Mouse (Mus musculus): ENCODE results near the gene Lrrc73. TPM values are rescaled to one million over a fixed set of nuclear protein-coding genes. Genes with fewer than 3 reads are reported as not detected.

Gene Lrrc73
- total RNA-seq, 4 experiments from 2014 or later = 0.12 to 0.14 TPM; not detected in 2

- DNase-seq (ENCODE audit: low spot score) = no peak
These were observed 6.3 kb downstream of the Lrrc73 start for GRCm38 (mm10) chr17:46259675-46260074.

- no peak for DNase-seq (ENCODE audit: low spot score)
These were observed 8.9 kb downstream of the Lrrc73 start for GRCm38 (mm10) chr17:46262201-46262694.

- no peak for DNase-seq (ENCODE audit: low spot score)
These were observed 12.2 kb downstream of the Lrrc73 start for GRCm38 (mm10) chr17:46265502-46265901.

- peak; percentile 79 for DNase-seq (ENCODE audit: low spot score)
These were observed 12.7 kb downstream of the Lrrc73 start for GRCm38 (mm10) chr17:46265918-46266618.

GRCm38 (mm10) chr17:46266986-46267385 is 13.7 kb downstream of the Lrrc73 start:
- no peak for DNase-seq (ENCODE audit: low spot score)

- no peak for DNase-seq (ENCODE audit: low spot score)
These were observed 14.2 kb downstream of the Lrrc73 start for GRCm38 (mm10) chr17:46267511-46267910.

- DNase-seq (ENCODE audit: low spot score) = no peak
These were observed 14.8 kb downstream of the Lrrc73 start for GRCm38 (mm10) chr17:46268026-46268720.

- peak; percentile 66 for DNase-seq (ENCODE audit: low spot score)
These were observed 16.6 kb downstream of the Lrrc73 start for GRCm38 (mm10) chr17:46269771-46270534.

GRCm38 (mm10) chr17:46272058-46272457 is 18.7 kb downstream of the Lrrc73 start:
- no peak for DNase-seq (ENCODE audit: low spot score)

- DNase-seq (ENCODE audit: low spot score) = peak; percentile 61
These were observed 19.3 kb downstream of the Lrrc73 start for GRCm38 (mm10) chr17:46272675-46273074.

GRCm38 (mm10) chr17:46273803-46274236 is 20.5 kb downstream of the Lrrc73 start:
- DNase-seq (ENCODE audit: low spot score) = no peak

GRCm38 (mm10) chr17:46274465-46274864 is 21.1 kb downstream of the Lrrc73 start:
- no peak for DNase-seq (ENCODE audit: low spot score)

GRCm38 (mm10) chr17:46275034-46275433 is 21.7 kb downstream of the Lrrc73 start:
- no peak for DNase-seq (ENCODE audit: low spot score)

GRCm38 (mm10) chr17:46275506-46275905 is 22.2 kb downstream of the Lrrc73 start:
- no peak for DNase-seq (ENCODE audit: low spot score)

- DNase-seq (ENCODE audit: low spot score) = no peak
These were observed 24.3 kb downstream of the Lrrc73 start for GRCm38 (mm10) chr17:46277586-46277985.

- DNase-seq (ENCODE audit: low spot score) = no peak
These were observed 24.9 kb downstream of the Lrrc73 start for GRCm38 (mm10) chr17:46278011-46278765.

GRCm38 (mm10) chr17:46282483-46283123 is 29.3 kb downstream of the Lrrc73 start, which contains the start of gene Tjap1:
Gene Tjap1 (minus strand): TSS chr17:46283026.
- DNase-seq (ENCODE audit: low spot score) = peak; percentile 76

- no peak for DNase-seq (ENCODE audit: low spot score)
These were observed 29.8 kb downstream of the Lrrc73 start for GRCm38 (mm10) chr17:46283140-46283539.

- no peak for DNase-seq (ENCODE audit: low spot score)
These were observed 30.6 kb downstream of the Lrrc73 start for GRCm38 (mm10) chr17:46283911-46284310.

- no peak for DNase-seq (ENCODE audit: low spot score)
These were observed 31.3 kb downstream of the Lrrc73 start for GRCm38 (mm10) chr17:46284653-46285052.

GRCm38 (mm10) chr17:46285407-46285806 is 32.1 kb downstream of the Lrrc73 start:
- DNase-seq (ENCODE audit: low spot score) = no peak
